10 mouse cellular contexts compared by ENCODE assay signal in genomic region chr6:28817039-28817438, GRCm38 (mm10). TPM values are rescaled to one million over a fixed set of nuclear protein-coding genes. Genes with fewer than 3 reads are reported as not detected.
DNase-seq lines count a peak whose midpoint lies in the region; ATAC-seq and TF ChIP-seq lines count a peak whose summit lies in the region.
"Had no signal": no experiment of that assay in that cellular context is flagged by ENCODE, and none has a peak within 500 bp of the region (broad histone marks: within the 10 kb centered on the region; RNA-seq: fewer than 3 reads in every experiment).

No protein-coding gene starts in this region.

- TF ChIP-seq CTCF in hindbrain, postnatal 0 days (IDR thresholded peaks at IDR 0.05; ENCODE audit: low read depth), result no peak

- 54% methylated on average over 9 of the region's 9 CpGs for WGBS in hindbrain, postnatal 0 days
- 78% methylated on average over 9 of the region's 9 CpGs for WGBS in hindbrain, embryonic 11.5 days

- H3K4me1 ChIP-seq in hindbrain, postnatal 0 days (ENCODE audit: insufficient read depth, low read length), result peaks cover 10% of the 10 kb centered on the region; the same call in 1 of the 2 replicates
- no peaks in the 10 kb centered on the region for H3K4me1 ChIP-seq in hindbrain, embryonic 11.5 days (replicated peaks; ENCODE audit: control insufficient read depth, insufficient read depth, low read length)

- ATAC-seq in hindbrain, postnatal 0 days, result peak; percentile 67
- no peak for ATAC-seq in hindbrain, embryonic 11.5 days (ENCODE audit: low FRiP score)
- ATAC-seq in CD4-positive, CD25-positive, alpha-beta regulatory T cell, adult 4 months, result no peak

- no peak overlapping the region for H3K4me3 ChIP-seq in hindbrain, postnatal 0 days (ENCODE audit: low read length)
- H3K4me3 ChIP-seq in hindbrain, embryonic 11.5 days (ENCODE audit: low read depth, low read length), result no peak overlapping the region
- H3K4me3 ChIP-seq: myocyte had no signal

- no peak overlapping the region for H3K9ac ChIP-seq in hindbrain, postnatal 0 days (replicated peaks; ENCODE audit: low read length)
- H3K9ac ChIP-seq in hindbrain, embryonic 11.5 days (ENCODE audit: low read depth, low read length), result no peak overlapping the region

- H3K4me2 ChIP-seq in hindbrain, postnatal 0 days (ENCODE audit: low read depth, low read length), result no peak overlapping the region
- no peak overlapping the region for H3K4me2 ChIP-seq in hindbrain, embryonic 11.5 days (replicated peaks; ENCODE audit: low read depth, low read length)

- peak; percentile 60 for DNase-seq in hindbrain, postnatal 0 days (ENCODE audit: low spot score)
- DNase-seq in hindbrain, embryonic 11.5 days (ENCODE audit: low spot score), result no peak
- peak; percentile 35 for DNase-seq in R1 (ENCODE audit: low read depth, low spot score)
- peak; percentile 71 to 83 for DNase-seq in cerebellum, adult 18-20 months
- peak; percentile 25 for DNase-seq in heart, postnatal 4 days
- no peak for DNase-seq in spleen, adult 18-20 months
- DNase-seq in B cell, adult 2 months, result no peak
- DNase-seq: adrenal gland, postnatal 14 days had no signal

- H3K9me3 ChIP-seq in hindbrain, postnatal 0 days (ENCODE audit: low read length), result no peaks in the 10 kb centered on the region
- no peaks in the 10 kb centered on the region for H3K9me3 ChIP-seq in hindbrain, embryonic 11.5 days (ENCODE audit: control insufficient read depth, low read length)

- no peaks in the 10 kb centered on the region for H3K27me3 ChIP-seq in hindbrain, postnatal 0 days (ENCODE audit: insufficient read depth, low read length)
- H3K27me3 ChIP-seq in hindbrain, embryonic 11.5 days (ENCODE audit: control insufficient read depth, insufficient read depth, low read length), result no peaks in the 10 kb centered on the region

- H3K27ac ChIP-seq in hindbrain, postnatal 0 days, result no peak overlapping the region
- no peak overlapping the region for H3K27ac ChIP-seq in hindbrain, embryonic 11.5 days (ENCODE audit: low read depth, low read length)

- peaks cover 9% of the 10 kb centered on the region for H3K36me3 ChIP-seq in hindbrain, postnatal 0 days (ENCODE audit: insufficient read depth, low read length)
- no peaks in the 10 kb centered on the region for H3K36me3 ChIP-seq in hindbrain, embryonic 11.5 days (ENCODE audit: control insufficient read depth, insufficient read depth, low read length)

RNA-seq across cellular contexts. Expression of gene Lrrc4, which starts 14.5 kb away (rescaled TPM):
- 54.8 and 59.8 TPM in 2 replicates for total RNA-seq in hindbrain, postnatal 0 days (2014; rRNA removed)
- 6.0 and 6.1 TPM in 2 replicates for polyA plus RNA-seq in hindbrain, postnatal 0 days (2015; fragmentation: Nextera tagmentation; extraction: Ambion mirVana)
- polyA plus RNA-seq in hindbrain, embryonic 11.5 days (2014; fragmentation: Nextera tagmentation; extraction: Ambion mirVana), result 4.5 and 4.7 TPM in 2 replicates
- total RNA-seq in heart, postnatal 4 days (2021), result 1 to 10 TPM; 1.2 to 1.6 TPM
- polyA plus RNA-seq in CD4-positive, CD25-positive, alpha-beta regulatory T cell, adult 4 months (2017; shearing (Covaris generic)), result under 1 TPM; 0.16 to 0.51 TPM

Comparison
In these comparisons a context has a peak if more than half of its experiments do, and no peak if none do; other contexts are left out.
1. DNase-seq: peak in hindbrain, postnatal 0 days (single experiment), R1 (single experiment), cerebellum, adult 18-20 months (2 of 2) and heart, postnatal 4 days (single experiment); none in hindbrain, embryonic 11.5 days (single experiment), spleen, adult 18-20 months (0 of 2) and B cell, adult 2 months (0 of 2).